Mouse (Mus musculus) intestine, embryonic 14.5 days (tissue): ENCODE data around the gene Scimp. TPM values are rescaled to one million over a fixed set of nuclear protein-coding genes. Genes with fewer than 3 reads are reported as not detected.
A peak's percentile ranks its signal among the peaks of the same experiment; 100 is the strongest.
"Not testable (repeated sequence)": the region's sequence is repeated elsewhere in the genome, so short reads cannot be mapped to it uniquely, and the experiment has no call there.

Experiments
- ATAC-seq: fragments of 200-750 bp; cut with Nextera tagmentation; replicated peaks from 2 replicates; pipeline ENCODE4 v1.8.0; 2017; ENCODE audit warnings: low read depth, moderate number of reproducible peaks, moderate TSS enrichment, moderate library complexity; ENCODE audit not compliant: low FRiP score, low TSS enrichment
- DNase-seq: peaks from one replicate; pipeline ENCODE4 v3.0.0-alpha.2; 2018; ENCODE audit warnings: low spot score
- H3K27ac ChIP-seq: fragments of 300-500 bp; sonication (generic); 2 replicates; pipeline ENCODE4 v1.5.1; 2014; ENCODE audit warnings: low read depth, mild to moderate bottlenecking, control low read depth
- H3K27me3 ChIP-seq: fragments of 300-500 bp; sonication (generic); replicated peaks from 2 replicates; pipeline ENCODE4 v1.6.1; 2014; ENCODE audit warnings: low read length, control low read depth; ENCODE audit not compliant: control insufficient read depth, insufficient read depth
- H3K36me3 ChIP-seq: fragments of 300-500 bp; sonication (generic); 2 replicates; pipeline ENCODE4 v1.6.1; 2014; ENCODE audit warnings: low read length, control low read depth; ENCODE audit not compliant: control insufficient read depth, insufficient read depth
- H3K4me1 ChIP-seq: fragments of 300-500 bp; sonication (generic); replicated peaks from 2 replicates; pipeline ENCODE4 v1.6.1; 2014; ENCODE audit warnings: low read length, control low read depth, mixed read lengths; ENCODE audit not compliant: control insufficient read depth, insufficient read depth
- H3K4me2 ChIP-seq: fragments of 300-500 bp; sonication (generic); 2 replicates; pipeline ENCODE4 v1.6.1; 2014; ENCODE audit warnings: low read length
- H3K4me3 ChIP-seq: fragments of 300-500 bp; sonication (generic); 2 replicates; pipeline ENCODE4 v1.5.1; 2014; ENCODE audit warnings: low read depth, low read length, control low read depth, mixed read lengths
- H3K9ac ChIP-seq: fragments of 300-500 bp; sonication (generic); 2 replicates; pipeline ENCODE4 v1.6.1; 2014; ENCODE audit warnings: mild to moderate bottlenecking, low read length
- H3K9me3 ChIP-seq: fragments of 300-500 bp; sonication (generic); 2 replicates; pipeline ENCODE4 v1.6.1; 2016; ENCODE audit warnings: low read length, control low read depth; ENCODE audit not compliant: control insufficient read depth
- WGBS: fragments of 180-500 bp; shearing (Covaris S2); extraction: QIAGEN DNeasy Blood & Tissue Kit; methylation state at CpG from one replicate; pipeline ENCODE4 v1.1.7; 2014; 5-methylcytosine and 5-hydroxymethylcytosine counted together
- polyA plus RNA-seq: library from polyadenylated mRNA; unstranded; fragments of >200 nt; fragmentation: Nextera tagmentation; extraction: Ambion mirVana; gene quantifications from 2 replicates; pipeline ENCODE4 v1.2.1, GENCODE M21; 2014

Scimp gene
- polyA plus RNA-seq, 1 experiment from 2014 or later, result 0.45 TPM

DNA sequence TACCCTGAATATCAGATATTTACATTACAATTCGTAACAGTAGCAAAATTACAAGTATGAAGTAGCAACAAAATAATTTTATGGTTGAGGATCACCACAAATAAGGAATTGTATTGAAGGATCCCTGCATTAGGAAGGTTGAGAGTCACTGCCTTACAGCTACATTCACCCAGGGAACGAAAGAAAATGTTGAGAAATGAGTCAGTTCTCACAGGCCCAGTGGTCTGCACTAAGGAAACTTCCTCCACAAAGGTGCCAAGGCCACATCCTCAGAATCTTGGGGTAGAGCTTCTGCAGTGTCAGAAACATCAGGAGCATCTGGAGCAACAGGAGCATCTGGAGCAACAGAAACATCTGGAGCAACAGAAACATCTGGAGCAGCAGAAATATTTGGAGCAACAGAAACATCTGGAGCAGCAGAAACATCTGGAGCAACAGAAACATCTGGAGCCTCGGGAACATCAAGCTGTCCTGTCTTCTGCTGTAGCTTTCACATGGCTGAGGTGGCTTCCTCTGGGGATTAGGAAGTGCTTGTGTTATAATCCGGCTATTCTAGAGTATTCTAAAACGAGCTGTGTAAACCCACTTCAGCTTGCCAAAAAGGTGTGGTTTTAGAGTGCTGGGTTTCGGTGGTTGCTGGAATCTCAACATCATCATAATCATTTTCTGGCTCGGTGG, 21.4 kb downstream of the Scimp start:
- Histone ChIP-seq H3K4me2 (no peak overlapping the region), H3K27me3 (no peaks in the 10 kb centered on the region), H3K36me3 (no peaks in the 10 kb centered on the region), H3K4me1 (no peaks in the 10 kb centered on the region), H3K9me3 (no peaks in the 10 kb centered on the region), H3K4me3 (no peak overlapping the region), H3K9ac (no peak overlapping the region), H3K27ac (no peak overlapping the region)
- no peak for ATAC-seq
- 70% methylated on average over 7 of the region's 7 CpGs for WGBS
- no peak for DNase-seq

DNA sequence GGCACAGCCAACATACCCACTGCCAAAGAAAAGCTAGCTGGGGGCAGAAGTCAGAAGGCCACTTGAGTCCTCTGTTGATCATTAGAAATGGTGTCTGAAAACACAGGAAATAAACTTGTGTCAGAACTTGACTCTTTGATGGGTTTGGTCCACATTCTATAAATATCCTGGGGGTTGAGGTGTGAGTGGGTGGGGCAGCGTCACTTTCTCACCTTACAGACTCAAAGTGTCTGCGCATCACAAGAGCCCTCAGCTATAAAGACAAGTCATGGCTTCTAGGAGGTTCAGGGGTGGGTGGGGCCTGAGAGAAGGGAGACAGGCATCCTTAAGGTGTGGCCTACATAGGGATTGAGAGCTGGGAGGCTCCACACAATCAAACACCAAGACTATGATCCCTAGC, 22.0 kb downstream of the Scimp start:
- Histone ChIP-seq H3K4me2 (no peak overlapping the region), H3K9me3 (no peaks in the 10 kb centered on the region), H3K36me3 (no peaks in the 10 kb centered on the region), H3K4me3 (no peak overlapping the region), H3K27me3 (no peaks in the 10 kb centered on the region), H3K9ac (no peak overlapping the region), H3K27ac (no peak overlapping the region), H3K4me1 (no peaks in the 10 kb centered on the region)
- no peak for ATAC-seq
- no peak for DNase-seq
- 82% methylated on average over 2 of the region's 2 CpGs for WGBS

DNA sequence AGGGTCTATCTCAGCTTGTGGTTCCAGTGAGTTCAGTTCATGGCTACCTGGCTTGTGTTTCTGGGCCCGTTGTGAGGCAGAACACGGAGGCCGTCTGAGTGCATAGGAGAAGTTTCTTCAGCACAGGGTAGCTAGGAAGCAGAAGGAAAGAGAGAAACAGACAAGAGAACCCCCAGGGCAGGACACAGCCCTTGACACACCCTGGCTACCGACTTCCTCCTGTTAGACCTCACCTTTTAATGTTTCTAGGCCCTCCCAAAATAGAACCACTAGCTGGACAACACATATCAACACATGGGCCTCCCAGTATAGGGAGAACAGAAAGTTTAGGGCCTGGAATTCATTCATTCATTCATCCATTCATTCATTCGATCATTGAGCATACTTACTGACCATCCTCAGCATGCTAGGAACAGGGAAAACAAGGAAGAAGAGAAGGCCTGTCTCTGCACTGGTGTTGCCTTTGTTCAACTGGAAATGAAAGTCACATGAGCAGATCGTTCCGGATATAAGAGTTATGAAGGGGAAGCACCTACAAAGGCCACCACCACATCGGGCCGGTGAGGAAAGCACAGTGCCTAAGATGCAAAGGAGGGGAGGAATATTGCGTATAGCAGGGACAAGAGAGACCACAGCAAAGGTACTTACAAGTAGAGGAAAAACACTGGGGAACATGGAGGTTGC, 23.3 kb downstream of the Scimp start:
- Histone ChIP-seq H3K9ac (no peak overlapping the region), H3K4me2 (no peak overlapping the region), H3K36me3 (no peaks in the 10 kb centered on the region), H3K27me3 (no peaks in the 10 kb centered on the region), H3K4me3 (no peak overlapping the region), H3K9me3 (no peaks in the 10 kb centered on the region), H3K27ac (no peak overlapping the region), H3K4me1 (no peaks in the 10 kb centered on the region)
- DNase-seq (no peak), ATAC-seq (no peak)
- WGBS, result 90% methylated on average over 10 of the region's 10 CpGs

DNA sequence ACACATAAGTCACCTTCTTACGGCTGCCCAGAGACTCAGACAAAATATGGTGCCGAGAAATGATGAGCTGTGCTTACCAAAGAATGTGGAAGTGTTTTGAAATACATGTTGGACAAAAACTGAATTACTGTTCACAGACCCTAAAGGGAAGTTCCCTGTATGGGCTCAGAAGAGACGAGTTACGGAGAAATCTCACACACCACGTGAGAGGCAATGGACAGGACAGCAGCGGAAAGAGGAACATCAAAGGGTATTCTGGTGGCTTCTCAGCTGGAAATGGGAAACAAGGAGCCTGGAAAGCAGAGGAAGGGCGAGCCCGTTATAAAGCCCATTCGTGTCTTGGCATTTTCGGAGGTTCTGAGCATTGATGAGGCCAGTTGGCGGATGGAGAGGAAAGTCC, 25.3 kb downstream of the Scimp start:
- no peaks in the 10 kb centered on the region for H3K9me3 ChIP-seq
- H3K4me2 ChIP-seq, result no peak overlapping the region
- no peak overlapping the region for H3K4me3 ChIP-seq
- ATAC-seq (no peak), DNase-seq (no peak)
- H3K4me1 ChIP-seq, result no peaks in the 10 kb centered on the region
- no peaks in the 10 kb centered on the region for H3K36me3 ChIP-seq
- no peaks in the 10 kb centered on the region for H3K27me3 ChIP-seq
- no peak overlapping the region for H3K9ac ChIP-seq
- no peak overlapping the region for H3K27ac ChIP-seq
- 64% methylated on average over 11 of the region's 11 CpGs for WGBS

DNA sequence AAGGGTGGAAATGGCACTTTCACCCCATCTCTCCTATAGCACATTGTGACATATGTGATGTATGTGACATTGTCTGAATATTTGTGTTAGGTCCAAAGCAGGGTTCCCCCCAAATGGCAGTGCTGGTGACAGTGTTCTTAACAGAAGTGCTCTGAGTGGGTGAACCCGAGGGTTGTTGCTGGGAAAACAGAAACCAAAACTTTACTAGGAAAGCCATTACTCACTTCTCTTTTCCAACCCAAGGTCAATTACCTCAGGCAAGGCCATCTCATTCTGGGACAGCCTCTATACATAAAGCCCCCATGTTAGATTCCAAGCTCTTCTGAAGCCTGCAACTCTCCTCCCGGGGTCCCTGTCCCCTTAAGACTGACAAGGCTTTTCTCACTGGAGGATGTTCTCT, 26.5 kb downstream of the Scimp start:
- 49% methylated on average over 2 of the region's 2 CpGs for WGBS
- H3K9ac ChIP-seq, result no peak overlapping the region

DNA sequence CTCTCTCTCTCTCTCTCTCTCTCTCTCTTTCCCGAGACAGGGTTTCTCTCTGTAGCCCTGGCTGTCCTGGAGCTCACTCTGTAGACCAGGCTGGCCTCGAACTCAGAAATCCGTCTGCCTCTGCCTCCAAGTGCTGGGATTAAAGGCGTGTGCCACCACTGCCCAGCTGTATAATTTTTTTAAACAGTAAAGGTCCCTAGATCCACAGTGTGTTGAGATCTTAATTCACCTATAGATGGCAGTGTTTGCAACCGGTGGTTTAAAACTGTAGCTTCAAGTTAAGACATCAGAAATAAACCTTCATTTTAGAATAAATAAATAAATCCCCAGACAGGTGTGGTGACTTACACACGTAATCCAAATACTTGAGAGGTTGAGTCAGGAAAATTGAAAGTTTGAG, 34.3 kb downstream of the Scimp start:
- not testable (repeated sequence) for H3K27ac ChIP-seq, H3K27me3 ChIP-seq, ATAC-seq, H3K9ac ChIP-seq, H3K4me3 ChIP-seq, H3K36me3 ChIP-seq, H3K4me1 ChIP-seq, H3K9me3 ChIP-seq, H3K4me2 ChIP-seq, DNase-seq
- WGBS, result 28% methylated on average over 6 of the region's 6 CpGs

More for the DNA sequence above, 26.5 kb downstream of the Scimp start:
- Histone ChIP-seq H3K27ac (no peak overlapping the region), H3K27me3 (no peaks in the 10 kb centered on the region), H3K36me3 (no peaks in the 10 kb centered on the region), H3K4me1 (no peaks in the 10 kb centered on the region), H3K9me3 (no peaks in the 10 kb centered on the region), H3K4me2 (no peak overlapping the region), H3K4me3 (no peak overlapping the region)
- DNase-seq (no peak), ATAC-seq (no peak)

DNA sequence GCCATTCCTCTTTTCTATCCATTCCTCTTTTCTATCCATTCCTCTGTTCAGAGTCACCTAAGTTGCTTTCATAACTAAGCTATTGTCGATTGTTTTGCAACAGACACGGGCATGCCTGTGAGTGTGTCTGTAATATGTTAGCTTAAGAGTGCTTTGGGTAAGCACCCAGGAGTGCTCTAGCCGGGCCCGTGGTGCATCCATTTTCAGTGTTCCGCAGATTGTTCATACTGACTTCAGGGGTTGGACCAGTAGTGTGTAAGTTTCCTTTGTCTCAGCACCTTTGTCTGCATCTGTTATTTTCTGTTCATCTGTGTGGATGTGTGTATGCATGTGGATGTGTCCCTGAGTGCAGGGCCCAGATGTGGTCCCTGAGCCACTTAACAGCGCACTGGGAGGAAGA, 34.8 kb downstream of the Scimp start:
- ATAC-seq, result no peak; the same call in 1 of the 2 replicates
- H3K4me2 ChIP-seq, result no peak overlapping the region
- peaks cover 7% of the 10 kb centered on the region; the same call in 1 of the 2 replicates for H3K36me3 ChIP-seq
- 61% methylated on average over 6 of the region's 6 CpGs for WGBS
- no peaks in the 10 kb centered on the region for H3K9me3 ChIP-seq
- DNase-seq, result no peak
- no peaks in the 10 kb centered on the region for H3K4me1 ChIP-seq
- H3K9ac ChIP-seq, result no peak overlapping the region
- H3K27ac ChIP-seq, result no peak overlapping the region
- H3K4me3 ChIP-seq, result no peak overlapping the region
- no peaks in the 10 kb centered on the region for H3K27me3 ChIP-seq

DNA sequence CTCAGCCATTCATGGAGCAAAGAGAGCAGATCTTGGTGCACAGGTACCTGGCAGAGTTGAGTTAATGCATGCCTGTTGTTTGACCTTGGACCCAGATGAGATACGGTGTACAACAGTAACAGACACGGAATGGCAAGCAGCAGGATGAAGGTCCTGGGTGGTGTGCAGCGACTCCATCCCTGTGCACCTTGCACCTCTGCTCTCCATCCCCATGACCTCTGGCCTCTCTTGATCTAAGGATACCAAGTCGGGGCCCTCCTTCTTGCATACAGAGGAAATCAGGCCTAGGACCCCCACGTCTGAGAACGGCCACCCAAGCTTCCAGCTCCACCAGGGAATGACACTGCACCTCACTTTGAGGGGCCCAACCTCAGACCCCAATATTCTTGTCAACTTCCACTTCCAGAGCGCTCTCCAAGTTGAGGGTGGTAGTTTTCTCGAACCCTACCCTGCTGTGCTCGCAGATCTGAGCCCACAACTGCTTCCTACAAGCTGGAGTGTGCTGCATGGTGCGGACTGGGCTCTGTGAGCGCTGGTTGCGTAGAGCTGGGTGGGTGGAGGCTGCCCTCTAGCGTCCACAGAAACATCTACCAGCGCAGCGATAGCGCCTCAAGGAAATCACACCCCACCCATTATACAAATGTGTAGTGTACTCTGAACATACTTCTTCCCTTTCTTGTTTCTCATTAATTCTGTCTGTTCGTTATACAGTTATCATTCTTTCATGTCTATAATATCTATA, 35.4 kb downstream of the Scimp start:
- Histone ChIP-seq H3K27me3 (no peaks in the 10 kb centered on the region), H3K27ac (no peak overlapping the region), H3K4me1 (no peaks in the 10 kb centered on the region), H3K36me3 (peaks cover 13% of the 10 kb centered on the region), H3K4me2 (no peak overlapping the region), H3K9me3 (no peaks in the 10 kb centered on the region), H3K9ac (no peak overlapping the region), H3K4me3 (no peak overlapping the region)
- WGBS, result 27% methylated on average over 17 of the region's 17 CpGs
- peak; percentile 79 for ATAC-seq
- peak; percentile 82 for DNase-seq
